Comparison of ENCODE assay signal across 25 mouse cellular contexts in the genomic region with DNA sequence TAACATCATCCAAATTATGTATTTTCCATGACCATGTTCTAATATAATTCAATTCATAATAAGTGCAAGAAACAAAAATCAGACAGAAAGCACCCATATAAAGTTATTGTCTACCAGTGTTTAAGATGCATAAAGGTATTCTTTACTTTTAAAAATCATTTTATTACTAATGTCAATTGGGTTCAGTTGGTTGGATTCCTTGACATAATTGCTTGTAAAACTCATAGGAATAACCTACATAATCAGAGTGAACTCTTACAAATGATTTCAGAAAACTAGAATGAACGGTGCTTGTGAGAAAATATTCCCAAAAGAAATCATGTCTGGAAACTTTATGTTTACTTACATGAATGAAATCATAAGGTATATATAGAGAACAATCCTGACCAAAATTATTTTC. TPM values are rescaled to one million over a fixed set of nuclear protein-coding genes. Genes with fewer than 3 reads are reported as not detected.
"Had no signal": no experiment of that assay in that cellular context is flagged by ENCODE, and none has a peak within 500 bp of the region (broad histone marks: within the 10 kb centered on the region; RNA-seq: fewer than 3 reads in every experiment).

TSS of gene Vmn2r79 (plus strand) at position 301 of the 400 bp plus-strand sequence.

RNA-seq across cellular contexts. Expression of gene Vmn2r79, which starts in this region (rescaled TPM):
- polyA plus RNA-seq: heart, embryonic 10.5 days; heart, embryonic 11.5 days; heart, embryonic 12.5 days; heart, embryonic 13.5 days; heart, embryonic 14.5 days; heart, embryonic 15.5 days; heart, postnatal 0 days; hindbrain, embryonic 10.5 days; hindbrain, embryonic 11.5 days; hindbrain, embryonic 12.5 days; hindbrain, embryonic 13.5 days; hindbrain, embryonic 14.5 days; hindbrain, embryonic 15.5 days; hindbrain, embryonic 16.5 days; hindbrain, postnatal 0 days; intestine, embryonic 14.5 days; intestine, embryonic 15.5 days; intestine, embryonic 16.5 days; intestine, postnatal 0 days; kidney, adult 2 months; kidney, embryonic 14.5 days; kidney, embryonic 15.5 days; kidney, embryonic 16.5 days; kidney, postnatal 0 days; large intestine, adult 2 months had no signal
